Mouse (Mus musculus) olfactory bulb, adult 2 months (tissue): Measurements from ENCODE around the gene Acot4. TPM values are rescaled to one million over a fixed set of nuclear protein-coding genes. Genes with fewer than 3 reads are reported as not detected.
"Not testable (repeated sequence)": the region's sequence is repeated elsewhere in the genome, so short reads cannot be mapped to it uniquely, and the experiment has no call there.

Experiments used
- H3K27ac ChIP-seq: fragments of 200-500 bp; 2 replicates; pipeline ENCODE4 v1.5.1; 2012; ENCODE audit warnings: low read depth, low read length; ENCODE audit not compliant: insufficient read depth
- H3K4me1 ChIP-seq: fragments of 200-500 bp; 2 replicates; pipeline ENCODE4 v1.6.1; 2012; ENCODE audit warnings: low read length; ENCODE audit not compliant: control insufficient read depth, insufficient read depth
- H3K4me3 ChIP-seq: fragments of 200-500 bp; 2 replicates; pipeline ENCODE4 v1.5.1; 2012; ENCODE audit warnings: mild to moderate bottlenecking, low read depth, low read length, moderate library complexity; ENCODE audit not compliant: insufficient read depth
- CTCF ChIP-seq: fragments of 200-500 bp; IDR thresholded peaks from 2 replicates; pipeline ENCODE4 v1.5.1; 2012; ENCODE audit warnings: low read depth, mild to moderate bottlenecking, low read length, moderate library complexity; ENCODE audit not compliant: insufficient read depth
- POLR2A ChIP-seq: fragments of 200-500 bp; IDR thresholded peaks from 2 replicates; pipeline ENCODE4 v1.6.1; 2012; ENCODE audit warnings: mild to moderate bottlenecking, low read depth, low read length, moderate library complexity; ENCODE audit not compliant: insufficient read depth
- WGBS: fragments of 180-500 bp; shearing (Covaris S2); methylation state at CpG from one replicate; pipeline ENCODE4 v1.1.7; 2018; 5-methylcytosine and 5-hydroxymethylcytosine counted together
- polyA plus RNA-seq: library from polyadenylated mRNA; stranded (reverse); fragments of >200 nt; gene quantifications from 2 replicates; pipeline ENCODE4 v1.2.4, GENCODE M21; 2012; ENCODE audit warnings: low replicate concordance; ENCODE audit not compliant: missing spikeins, insufficient read depth, insufficient read length

The Acot4 gene
- polyA plus RNA-seq, 1 experiment: not detected

DNA sequence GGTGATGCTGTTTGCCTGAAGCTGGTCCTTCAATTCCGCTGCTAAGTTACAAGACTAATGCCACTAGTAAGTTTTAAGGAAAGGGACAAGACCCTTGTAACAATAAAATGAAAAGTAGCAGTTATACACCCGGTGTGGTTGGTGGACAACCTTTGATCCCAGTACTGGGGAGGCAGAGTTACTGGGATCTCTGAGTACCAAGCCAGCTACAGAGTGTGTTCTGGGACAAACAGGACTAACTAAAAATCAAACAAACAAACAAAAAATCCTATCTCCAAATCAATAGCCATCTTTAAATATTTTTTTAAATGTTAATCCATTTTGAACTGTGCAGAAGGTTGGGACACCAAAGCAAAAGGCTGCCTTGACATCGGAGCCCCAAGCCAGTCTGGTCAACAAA lies 28.0 kb upstream of the Acot4 start:
- peaks cover 12% of the 10 kb centered on the region for H3K4me1 ChIP-seq
- no peak for TF ChIP-seq CTCF
- 67% methylated on average over 3 of the region's 3 CpGs for WGBS
- H3K4me3 ChIP-seq: 0 out of 2 replicates have a peak overlapping the region, but pooled peaks have one; percentile 52
- H3K27ac ChIP-seq: no peak overlapping the region

DNA sequence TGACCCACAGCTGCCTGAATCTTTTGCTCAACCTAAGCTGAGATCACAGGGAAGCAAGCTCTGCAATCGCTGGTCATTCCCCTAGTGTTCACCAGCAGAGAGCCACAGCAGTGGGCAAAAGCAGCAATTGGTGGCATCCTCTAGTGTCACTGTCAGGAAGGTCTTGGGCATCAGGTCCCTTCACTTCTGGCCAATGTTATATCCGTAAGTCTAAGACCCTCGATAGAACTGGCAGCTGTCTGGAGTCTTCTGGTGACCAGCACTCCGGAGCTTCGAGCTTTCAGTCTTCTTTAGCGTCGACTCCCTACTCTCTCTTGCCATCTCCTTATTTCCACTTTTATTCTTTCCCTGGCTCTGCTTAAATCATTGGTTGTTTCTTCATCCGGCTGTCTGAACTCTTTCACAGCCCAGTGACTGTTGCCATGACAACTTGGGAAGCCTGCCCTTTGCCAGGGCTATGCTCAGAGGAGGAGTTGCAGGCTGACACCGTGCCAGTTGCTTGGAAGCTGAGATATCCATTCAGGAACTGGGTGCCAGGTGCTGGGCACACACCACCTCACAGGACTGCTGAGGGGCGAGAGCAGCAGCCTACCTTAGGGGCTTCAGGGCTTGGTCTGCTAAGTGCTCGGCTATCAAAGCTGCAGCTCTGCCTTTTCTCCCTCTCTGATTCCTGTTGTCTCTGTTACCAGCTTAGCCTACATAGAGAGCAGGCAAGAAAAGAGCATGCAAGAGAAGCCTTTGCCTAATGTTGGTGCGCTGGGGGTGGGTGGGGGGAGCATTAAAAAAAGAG lies 26.7 kb upstream of the Acot4 start:
- 10% methylated on average over 12 of the region's 12 CpGs for WGBS
- peaks cover 12% of the 10 kb centered on the region for H3K4me1 ChIP-seq
- TF ChIP-seq CTCF (no peak), POLR2A (no peak)
- H3K4me3 ChIP-seq: no peak overlapping the region
- peak overlapping the region; percentile 34 for H3K27ac ChIP-seq

DNA sequence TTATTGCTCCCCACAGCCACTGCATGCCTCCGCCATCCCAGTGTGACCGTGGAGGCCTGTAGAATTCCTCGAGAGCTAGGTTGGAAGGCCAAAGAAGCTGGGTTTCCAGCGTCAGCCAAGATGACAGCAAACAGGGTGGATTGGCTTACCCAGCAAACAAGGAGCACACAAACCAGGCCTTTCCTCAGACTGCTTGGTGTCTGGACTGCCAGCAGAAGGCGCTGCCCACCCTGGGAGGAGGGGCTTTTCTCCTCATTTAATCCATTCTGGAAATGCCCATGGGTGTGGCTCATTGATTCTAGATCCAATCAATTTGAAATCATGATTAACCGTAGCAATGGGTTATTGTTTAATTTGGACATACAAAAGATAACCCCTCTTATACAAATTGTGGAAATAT lies 25.0 kb upstream of the Acot4 start:
- Histone ChIP-seq H3K27ac (no peak overlapping the region), H3K4me3 (no peak overlapping the region), H3K4me1 (peaks cover 12% of the 10 kb centered on the region)
- TF ChIP-seq CTCF (no peak), POLR2A (no peak)
- 65% methylated on average over 6 of the region's 6 CpGs for WGBS

DNA sequence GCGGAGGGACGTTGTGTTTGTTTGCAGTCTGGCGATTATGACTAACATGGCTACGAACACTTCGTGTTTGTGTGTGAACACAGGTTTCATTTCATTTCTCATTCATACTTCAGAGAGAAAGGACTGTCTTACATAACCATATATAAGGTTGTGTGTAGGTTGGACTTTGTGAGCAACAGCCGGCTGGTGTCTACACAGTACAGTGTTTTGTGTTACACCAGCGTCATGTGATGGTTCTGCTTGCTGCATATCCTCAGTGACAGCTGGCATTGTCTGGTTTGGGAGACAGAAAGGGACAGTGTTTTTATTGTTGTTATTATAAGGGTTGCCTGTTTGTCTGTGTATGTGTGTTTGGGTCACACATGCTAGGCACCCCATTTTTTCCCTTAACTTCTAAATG lies 24.5 kb upstream of the Acot4 start:
- no peak overlapping the region for H3K27ac ChIP-seq
- 87% methylated on average over 7 of the region's 7 CpGs for WGBS
- H3K4me3 ChIP-seq: no peak overlapping the region
- TF ChIP-seq CTCF (no peak), POLR2A (no peak)
- H3K4me1 ChIP-seq: peaks cover 12% of the 10 kb centered on the region

DNA sequence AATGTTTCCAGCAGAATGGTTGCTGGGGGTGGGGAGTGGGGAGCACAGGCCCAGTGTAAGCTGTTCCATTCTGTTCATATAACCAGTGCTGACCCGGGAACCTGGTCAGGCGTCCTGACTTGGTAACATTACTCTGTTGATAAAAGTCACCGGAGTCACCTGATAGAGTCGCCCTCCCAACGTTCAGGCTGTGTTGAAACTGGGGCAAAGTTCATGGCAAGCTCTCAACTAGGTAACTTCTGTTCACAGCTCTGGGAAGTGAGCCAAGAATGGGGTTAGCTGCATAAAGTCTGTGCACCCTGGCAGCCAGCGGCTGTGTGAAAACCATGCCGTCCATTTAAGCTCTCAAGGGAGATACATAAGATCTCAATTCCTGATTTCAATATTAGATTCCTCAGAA lies 17.7 kb upstream of the Acot4 start:
- H3K4me3 ChIP-seq, H3K4me1 ChIP-seq, H3K27ac ChIP-seq: not testable (repeated sequence)
- WGBS: 25% methylated on average over 7 of the region's 7 CpGs

DNA sequence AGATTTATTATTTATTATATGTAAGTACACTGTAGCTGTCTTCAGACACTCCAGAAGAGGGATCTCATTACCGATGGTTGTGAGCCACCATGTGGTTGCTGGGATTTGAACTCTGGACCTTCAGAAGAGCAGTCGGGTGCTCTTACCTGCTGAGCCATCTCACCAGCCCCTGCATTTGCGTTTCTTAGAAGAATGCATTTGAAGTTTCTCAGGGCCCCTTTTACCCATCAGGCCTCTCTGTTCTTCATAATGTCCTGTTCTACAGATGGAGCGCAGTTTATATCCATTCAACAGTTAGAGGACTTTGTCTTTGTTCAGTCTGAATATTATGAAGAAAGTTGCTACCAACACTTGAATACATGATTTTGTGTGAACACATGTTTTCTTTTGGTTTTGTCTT lies 15.9 kb upstream of the Acot4 start:
- H3K4me1 ChIP-seq, H3K4me3 ChIP-seq, H3K27ac ChIP-seq: not testable (repeated sequence)
- WGBS: 94% methylated on average over 4 of the region's 4 CpGs

DNA sequence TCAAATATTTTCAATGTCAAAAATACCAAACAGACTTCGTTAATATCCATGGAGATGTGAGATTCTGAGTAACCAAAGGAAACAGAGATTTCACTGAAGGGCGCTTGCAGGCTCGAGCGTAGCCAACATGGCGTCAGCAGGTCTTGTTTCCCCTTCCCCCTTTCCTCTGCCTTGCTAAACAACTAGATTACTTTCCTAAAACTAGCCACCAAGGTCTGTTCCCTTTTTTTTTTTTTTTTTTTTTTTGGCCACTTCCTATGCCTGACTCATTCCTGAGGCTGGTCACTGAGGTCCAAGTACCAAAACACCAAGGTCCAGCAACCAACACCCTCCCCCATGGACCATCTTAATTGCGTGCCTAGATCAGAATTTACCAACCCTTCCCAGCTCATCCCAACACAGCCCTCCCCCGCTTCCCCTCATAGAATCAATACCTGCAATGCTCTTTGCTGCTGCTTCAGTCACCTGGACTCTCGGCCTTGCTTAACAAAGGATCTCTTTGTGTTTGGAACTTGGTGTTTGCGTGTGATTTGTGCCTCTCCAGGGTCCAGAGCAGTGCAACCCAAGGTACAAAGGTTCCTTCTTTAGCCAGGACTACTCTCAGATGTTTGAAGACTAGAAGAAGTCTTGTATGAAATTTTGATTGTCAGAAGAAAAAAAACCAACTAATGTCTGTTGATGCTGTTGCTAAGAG lies 15.0 kb upstream of the Acot4 start:
- Histone ChIP-seq H3K4me1 (no peaks in the 10 kb centered on the region), H3K4me3 (no peak overlapping the region), H3K27ac (no peak overlapping the region)
- TF ChIP-seq CTCF (no peak), POLR2A (no peak)
- 88% methylated on average over 9 of the region's 9 CpGs for WGBS

DNA sequence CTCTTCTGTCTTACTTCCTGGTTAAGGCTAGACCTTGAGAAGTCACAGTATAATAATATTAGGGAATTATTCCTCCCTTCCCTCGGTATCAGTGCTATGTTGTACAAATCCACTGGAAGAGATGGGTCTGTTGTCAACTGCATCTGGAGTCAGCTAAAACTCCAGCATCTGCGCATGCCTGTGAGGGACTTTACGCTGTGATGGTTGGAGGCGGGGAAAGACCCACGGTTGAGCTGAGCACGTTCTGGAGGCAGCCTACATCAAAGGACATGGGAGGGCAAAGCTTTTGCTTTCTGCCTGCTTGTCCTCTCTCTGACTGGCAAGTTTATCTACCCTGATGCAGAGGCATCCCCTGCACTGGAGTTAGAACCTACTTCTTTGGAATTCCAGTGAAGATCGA lies 12.3 kb upstream of the Acot4 start:
- TF ChIP-seq POLR2A (no peak), CTCF (no peak)
- H3K4me1 ChIP-seq: no peaks in the 10 kb centered on the region
- 86% methylated on average over 7 of the region's 7 CpGs for WGBS
- no peak overlapping the region for H3K27ac ChIP-seq
- no peak overlapping the region for H3K4me3 ChIP-seq

DNA sequence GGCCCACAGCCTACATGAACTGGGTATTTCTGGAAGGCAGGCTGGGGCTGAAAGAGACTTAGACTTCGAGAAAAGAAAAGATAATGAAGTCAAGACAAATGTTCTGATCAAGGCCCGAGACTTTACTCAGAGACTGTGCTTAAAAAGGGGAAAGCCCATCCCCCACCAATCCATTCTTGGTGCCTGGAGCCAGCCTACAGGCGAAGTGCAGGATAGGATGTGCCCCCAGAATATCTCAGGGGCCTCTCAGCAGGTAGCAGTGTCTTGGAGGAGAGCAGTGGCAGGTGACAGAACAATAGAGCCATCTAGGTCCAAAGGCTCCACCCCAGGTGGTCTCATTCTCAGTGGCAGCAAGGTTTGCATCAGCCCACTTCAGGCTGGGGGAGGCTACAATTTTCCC lies 9.9 kb upstream of the Acot4 start:
- not testable (repeated sequence) for H3K4me1 ChIP-seq, H3K27ac ChIP-seq, H3K4me3 ChIP-seq
- WGBS: 59% methylated on average over 3 of the region's 3 CpGs

DNA sequence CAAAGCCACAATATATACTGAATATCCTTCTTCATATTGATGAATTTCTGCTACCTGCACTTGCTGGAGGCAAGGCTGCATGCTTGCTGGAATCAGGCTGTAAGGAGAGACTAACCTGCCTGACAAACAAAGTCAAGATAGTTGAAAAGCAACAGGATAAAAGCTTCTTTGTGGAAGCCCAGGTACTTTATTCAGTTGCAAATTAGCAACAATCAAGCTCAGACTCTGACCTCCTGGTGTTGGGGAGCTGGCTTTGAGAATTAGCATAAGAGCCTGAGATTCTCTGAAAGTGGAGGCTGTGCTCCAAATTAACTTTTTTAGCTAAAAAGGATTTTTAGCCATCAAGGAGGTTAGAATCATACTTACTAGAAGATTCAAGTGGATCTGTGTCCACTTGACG lies 9.1 kb upstream of the Acot4 start:
- H3K27ac ChIP-seq, H3K4me1 ChIP-seq, H3K4me3 ChIP-seq: not testable (repeated sequence)
- WGBS: 98% methylated on average over 1 of the region's 1 CpGs
